Mouse (Mus musculus): ENCODE data around the gene Gm21988.

GRCm38 (mm10) chr11:70280441-70280840, 40.8 kb upstream of the Gm21988 start:
- no peak for TF ChIP-seq CTCF (IDR thresholded peaks at IDR 0.05; ENCODE audit: extremely low read depth, insufficient read depth, insufficient read length, insufficient replicate concordance)
- no peak for TF ChIP-seq POLR2A (IDR thresholded peaks at IDR 0.05; ENCODE audit: low read depth, low read length)

Data from spleen, adult 2 months (tissue).